Comparison of ENCODE assay signal across 21 mouse cellular contexts in the genomic region with DNA sequence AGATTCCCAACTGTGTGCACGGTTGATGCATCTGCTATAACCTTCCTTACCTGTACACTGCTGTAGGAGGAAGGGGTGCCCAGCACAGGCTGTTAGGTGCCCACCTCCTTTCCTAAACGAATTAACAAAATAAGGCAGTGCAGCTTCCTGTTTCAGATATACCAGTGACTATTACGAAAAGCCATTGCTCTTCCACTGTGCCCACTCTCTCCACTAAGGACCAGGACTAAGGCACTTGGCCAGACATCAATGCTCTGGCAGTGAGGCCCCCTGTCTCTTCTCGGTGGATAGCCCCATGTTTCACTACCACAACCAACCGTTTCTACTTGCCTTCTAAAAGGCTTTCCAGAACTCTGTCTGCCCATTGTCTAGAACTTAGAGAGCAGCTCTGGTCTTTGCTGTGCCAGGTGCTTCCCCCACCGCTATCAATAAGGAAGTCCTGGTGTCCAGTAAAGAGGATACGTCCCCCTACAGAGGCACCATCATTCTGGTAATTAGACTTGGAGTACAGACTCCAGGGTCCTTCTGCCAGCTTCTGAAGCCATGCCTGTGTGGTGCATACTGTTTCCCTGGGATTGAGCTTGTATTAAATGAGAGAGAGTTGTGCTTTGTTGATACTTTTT.
"Had no signal": no experiment of that assay in that cellular context is flagged by ENCODE, and none has a peak within 500 bp of the region (broad histone marks: within the 10 kb centered on the region; RNA-seq: fewer than 3 reads in every experiment).

No protein-coding gene starts in this region.

- H3K9me3 ChIP-seq: limb, embryonic 10.5 days; limb, embryonic 13.5 days; liver, embryonic 12.5 days; liver, embryonic 15.5 days; lung, embryonic 15.5 days; midbrain, embryonic 12.5 days; neural tube, embryonic 12.5 days had no signal

- H3K4me3 ChIP-seq: limb, embryonic 10.5 days; limb, embryonic 13.5 days; liver, embryonic 12.5 days; liver, embryonic 15.5 days; lung, embryonic 15.5 days; midbrain, embryonic 12.5 days; neural tube, embryonic 12.5 days had no signal

- H3K27me3 ChIP-seq: limb, embryonic 13.5 days; liver, embryonic 12.5 days; liver, embryonic 15.5 days; lung, embryonic 15.5 days; midbrain, embryonic 12.5 days; neural tube, embryonic 12.5 days had no signal

- H3K36me3 ChIP-seq: limb, embryonic 10.5 days; limb, embryonic 13.5 days; liver, embryonic 12.5 days; liver, embryonic 15.5 days; lung, embryonic 15.5 days; midbrain, embryonic 12.5 days; neural tube, embryonic 12.5 days had no signal

- H3K4me1 ChIP-seq: limb, embryonic 10.5 days; limb, embryonic 13.5 days; liver, embryonic 12.5 days; liver, embryonic 15.5 days; lung, embryonic 15.5 days had no signal

- ATAC-seq: liver, embryonic 12.5 days had no signal

- H3K27ac ChIP-seq: limb, embryonic 10.5 days; limb, embryonic 13.5 days; liver, embryonic 12.5 days; liver, embryonic 15.5 days; lung, embryonic 15.5 days; midbrain, embryonic 12.5 days; neural tube, embryonic 12.5 days had no signal

- H3K9ac ChIP-seq: limb, embryonic 13.5 days; liver, embryonic 12.5 days; liver, embryonic 15.5 days; lung, embryonic 15.5 days; midbrain, embryonic 12.5 days; neural tube, embryonic 12.5 days had no signal

- DNase-seq: kidney, adult 18-20 months; kidney, adult 9 months; kidney, postnatal 14 days; kidney, postnatal 4 days; layer of hippocampus, adult 9-11 months; liver; lung, adult 18-20 months; lung, postnatal 10 days; lung, postnatal 36 days; right cerebral cortex, adult 18-20 months; right cerebral cortex, postnatal 14 days; spleen, adult 18-20 months; thymus, adult 18-20 months; thymus, postnatal 36 days had no signal

- H3K4me2 ChIP-seq: limb, embryonic 13.5 days; liver, embryonic 12.5 days; liver, embryonic 15.5 days; lung, embryonic 15.5 days; midbrain, embryonic 12.5 days; neural tube, embryonic 12.5 days had no signal
